Mouse (Mus musculus): ENCODE measurements around the gene Zfp978.
A peak's percentile ranks its signal among the peaks of the same experiment; 100 is the strongest.

- TF ChIP-seq EP300 (IDR thresholded peaks at IDR 0.05; ENCODE audit: low read depth) (no peak), CTCF (IDR thresholded peaks at IDR 0.05; ENCODE audit: low read depth) (peak; percentile 31; the same call in 1 of the 2 replicates)
Observed at GRCm38 (mm10) chr4:147406735-147407462, 45.8 kb downstream of the Zfp978 start.
